Mouse (Mus musculus): Measurements from ENCODE around the gene Cxcl1. TPM values are rescaled to one million over a fixed set of nuclear protein-coding genes. Genes with fewer than 3 reads are reported as not detected.

The Cxcl1 gene
- polyA plus RNA-seq, 1 experiment from 2014 or later: 0.75 TPM

GRCm38 (mm10) chr5:90861876-90862375 lies 29.1 kb upstream of the Cxcl1 start:
- no peak overlapping the region for H3K4me2 ChIP-seq (replicated peaks; ENCODE audit: low read depth, low read length)
- no peak overlapping the region for H3K9ac ChIP-seq (replicated peaks; ENCODE audit: low read length)
- 0 out of 2 replicates have a peak, but pooled peaks cover 3% of the 10 kb centered on the region for H3K9me3 ChIP-seq (ENCODE audit: low read length)
- H3K27me3 ChIP-seq (ENCODE audit: insufficient read depth, low read length): no peaks in the 10 kb centered on the region
- ATAC-seq (ENCODE audit: low FRiP score, low TSS enrichment): no peak
- 88% methylated on average over 6 of the region's 6 CpGs for WGBS
- no peaks in the 10 kb centered on the region for H3K36me3 ChIP-seq (ENCODE audit: insufficient read depth, low read length)
- no peaks in the 10 kb centered on the region for H3K4me1 ChIP-seq (ENCODE audit: insufficient read depth, low read length)
- H3K27ac ChIP-seq (ENCODE audit: low read length): no peak overlapping the region
- H3K4me3 ChIP-seq (ENCODE audit: low read length): no peak overlapping the region

GRCm38 (mm10) chr5:90866770-90867169 lies 24.3 kb upstream of the Cxcl1 start:
- 0 out of 2 replicates have a peak, but pooled peaks cover 3% of the 10 kb centered on the region for H3K9me3 ChIP-seq (ENCODE audit: low read length)
- no peaks in the 10 kb centered on the region for H3K27me3 ChIP-seq (ENCODE audit: insufficient read depth, low read length)
- no peaks in the 10 kb centered on the region for H3K36me3 ChIP-seq (ENCODE audit: insufficient read depth, low read length)
- H3K27ac ChIP-seq (ENCODE audit: low read length): no peak overlapping the region
- H3K4me2 ChIP-seq (replicated peaks; ENCODE audit: low read depth, low read length): no peak overlapping the region
- no peaks in the 10 kb centered on the region for H3K4me1 ChIP-seq (ENCODE audit: insufficient read depth, low read length)
- no peak overlapping the region for H3K9ac ChIP-seq (replicated peaks; ENCODE audit: low read length)
- no peak for ATAC-seq (ENCODE audit: low FRiP score, low TSS enrichment)
- H3K4me3 ChIP-seq (ENCODE audit: low read length): no peak overlapping the region

GRCm38 (mm10) chr5:90872377-90872776 lies 18.7 kb upstream of the Cxcl1 start:
- Histone ChIP-seq H3K4me2 (replicated peaks; ENCODE audit: low read depth, low read length) (no peak overlapping the region), H3K27me3 (ENCODE audit: insufficient read depth, low read length) (no peaks in the 10 kb centered on the region), H3K4me1 (ENCODE audit: insufficient read depth, low read length) (no peaks in the 10 kb centered on the region), H3K36me3 (ENCODE audit: insufficient read depth, low read length) (no peaks in the 10 kb centered on the region), H3K27ac (ENCODE audit: low read length) (0 out of 2 replicates have a peak overlapping the region, but pooled peaks have one; percentile 24), H3K4me3 (ENCODE audit: low read length) (no peak overlapping the region), H3K9me3 (ENCODE audit: low read length) (no peaks in the 10 kb centered on the region), H3K9ac (replicated peaks; ENCODE audit: low read length) (no peak overlapping the region)
- no peak; the same call in 1 of the 2 replicates for ATAC-seq (ENCODE audit: low FRiP score, low TSS enrichment)
- 63% methylated on average over 7 of the region's 7 CpGs for WGBS

- no peak overlapping the region for H3K9ac ChIP-seq (replicated peaks; ENCODE audit: low read length)
- H3K27ac ChIP-seq (ENCODE audit: low read length): no peak overlapping the region
- H3K9me3 ChIP-seq (ENCODE audit: low read length): no peaks in the 10 kb centered on the region
- no peaks in the 10 kb centered on the region for H3K27me3 ChIP-seq (ENCODE audit: insufficient read depth, low read length)
- H3K4me1 ChIP-seq (ENCODE audit: insufficient read depth, low read length): peaks cover 7% of the 10 kb centered on the region; the same call in 1 of the 2 replicates
- no peak overlapping the region for H3K4me2 ChIP-seq (replicated peaks; ENCODE audit: low read depth, low read length)
- ATAC-seq (ENCODE audit: low FRiP score, low TSS enrichment): no peak
- H3K36me3 ChIP-seq (ENCODE audit: insufficient read depth, low read length): no peaks in the 10 kb centered on the region
- H3K4me3 ChIP-seq (ENCODE audit: low read length): no peak overlapping the region
- WGBS: 69% methylated on average over 4 of the region's 4 CpGs
Measured at GRCm38 (mm10) chr5:90876045-90876444, 15.0 kb upstream of the Cxcl1 start.

- Histone ChIP-seq H3K27ac (ENCODE audit: low read length) (no peak overlapping the region), H3K4me1 (ENCODE audit: insufficient read depth, low read length) (peaks cover 7% of the 10 kb centered on the region; the same call in 1 of the 2 replicates), H3K27me3 (ENCODE audit: insufficient read depth, low read length) (no peaks in the 10 kb centered on the region), H3K4me3 (ENCODE audit: low read length) (no peak overlapping the region), H3K36me3 (ENCODE audit: insufficient read depth, low read length) (no peaks in the 10 kb centered on the region), H3K4me2 (replicated peaks; ENCODE audit: low read depth, low read length) (no peak overlapping the region), H3K9me3 (ENCODE audit: low read length) (no peaks in the 10 kb centered on the region), H3K9ac (replicated peaks; ENCODE audit: low read length) (no peak overlapping the region)
- ATAC-seq (ENCODE audit: low FRiP score, low TSS enrichment): no peak
- 66% methylated on average over 8 of the region's 8 CpGs for WGBS
Measured at GRCm38 (mm10) chr5:90876471-90877172, 14.4 kb upstream of the Cxcl1 start.

- Histone ChIP-seq H3K27me3 (ENCODE audit: insufficient read depth, low read length) (no peaks in the 10 kb centered on the region), H3K4me3 (ENCODE audit: low read length) (no peak overlapping the region), H3K4me2 (replicated peaks; ENCODE audit: low read depth, low read length) (no peak overlapping the region), H3K36me3 (ENCODE audit: insufficient read depth, low read length) (no peaks in the 10 kb centered on the region), H3K9me3 (ENCODE audit: low read length) (no peaks in the 10 kb centered on the region), H3K9ac (replicated peaks; ENCODE audit: low read length) (no peak overlapping the region), H3K27ac (ENCODE audit: low read length) (no peak overlapping the region), H3K4me1 (ENCODE audit: insufficient read depth, low read length) (peaks cover 7% of the 10 kb centered on the region; the same call in 1 of the 2 replicates)
- no peak for ATAC-seq (ENCODE audit: low FRiP score, low TSS enrichment)
Measured at GRCm38 (mm10) chr5:90877173-90877512, 13.9 kb upstream of the Cxcl1 start.

- Histone ChIP-seq H3K4me1 (ENCODE audit: insufficient read depth, low read length) (peaks cover 7% of the 10 kb centered on the region; the same call in 1 of the 2 replicates), H3K27ac (ENCODE audit: low read length) (no peak overlapping the region), H3K4me3 (ENCODE audit: low read length) (no peak overlapping the region), H3K9ac (replicated peaks; ENCODE audit: low read length) (no peak overlapping the region), H3K9me3 (ENCODE audit: low read length) (no peaks in the 10 kb centered on the region), H3K36me3 (ENCODE audit: insufficient read depth, low read length) (no peaks in the 10 kb centered on the region), H3K27me3 (ENCODE audit: insufficient read depth, low read length) (no peaks in the 10 kb centered on the region), H3K4me2 (replicated peaks; ENCODE audit: low read depth, low read length) (no peak overlapping the region)
- 69% methylated on average over 3 of the region's 3 CpGs for whole genome bisulfite sequencing
- ATAC-seq (ENCODE audit: low FRiP score, low TSS enrichment): no peak
Measured at GRCm38 (mm10) chr5:90879307-90880014, 11.6 kb upstream of the Cxcl1 start.

GRCm38 (mm10) chr5:90880335-90880850 lies 10.6 kb upstream of the Cxcl1 start:
- H3K36me3 ChIP-seq (ENCODE audit: insufficient read depth, low read length): no peaks in the 10 kb centered on the region
- 0 out of 2 replicates have a peak overlapping the region, but pooled peaks have one; percentile 24 for H3K27ac ChIP-seq (ENCODE audit: low read length)
- H3K27me3 ChIP-seq (ENCODE audit: insufficient read depth, low read length): no peaks in the 10 kb centered on the region
- H3K9me3 ChIP-seq (ENCODE audit: low read length): no peaks in the 10 kb centered on the region
- no peak overlapping the region for H3K4me2 ChIP-seq (replicated peaks; ENCODE audit: low read depth, low read length)
- no peak overlapping the region for H3K4me3 ChIP-seq (ENCODE audit: low read length)
- 46% methylated on average over 7 of the region's 7 CpGs for WGBS
- ATAC-seq (ENCODE audit: low FRiP score, low TSS enrichment): peak; percentile 84
- no peak overlapping the region for H3K9ac ChIP-seq (replicated peaks; ENCODE audit: low read length)
- H3K4me1 ChIP-seq (ENCODE audit: insufficient read depth, low read length): peaks cover 13% of the 10 kb centered on the region; the same call in 1 of the 2 replicates

GRCm38 (mm10) chr5:90881021-90881420 lies 10.0 kb upstream of the Cxcl1 start:
- no peak overlapping the region for H3K4me2 ChIP-seq (replicated peaks; ENCODE audit: low read depth, low read length)
- no peaks in the 10 kb centered on the region for H3K27me3 ChIP-seq (ENCODE audit: insufficient read depth, low read length)
- H3K36me3 ChIP-seq (ENCODE audit: insufficient read depth, low read length): no peaks in the 10 kb centered on the region
- H3K9me3 ChIP-seq (ENCODE audit: low read length): no peaks in the 10 kb centered on the region
- 91% methylated on average over 4 of the region's 4 CpGs for WGBS
- ATAC-seq (ENCODE audit: low FRiP score, low TSS enrichment): no peak
- peaks cover 13% of the 10 kb centered on the region; the same call in 1 of the 2 replicates for H3K4me1 ChIP-seq (ENCODE audit: insufficient read depth, low read length)
- no peak overlapping the region for H3K9ac ChIP-seq (replicated peaks; ENCODE audit: low read length)
- H3K27ac ChIP-seq (ENCODE audit: low read length): 0 out of 2 replicates have a peak overlapping the region, but pooled peaks have one; percentile 24
- no peak overlapping the region for H3K4me3 ChIP-seq (ENCODE audit: low read length)
